Mouse (Mus musculus): ENCODE results near the gene Fitm2. TPM values are rescaled to one million over a fixed set of nuclear protein-coding genes. Genes with fewer than 3 reads are reported as not detected.
"Not testable (repeated sequence)": the region's sequence is repeated elsewhere in the genome, so short reads cannot be mapped to it uniquely, and the experiment has no call there.

Gene Fitm2
- total RNA-seq, 2 experiments from 2014 or later: 1.1 to 1.7 TPM

DNA sequence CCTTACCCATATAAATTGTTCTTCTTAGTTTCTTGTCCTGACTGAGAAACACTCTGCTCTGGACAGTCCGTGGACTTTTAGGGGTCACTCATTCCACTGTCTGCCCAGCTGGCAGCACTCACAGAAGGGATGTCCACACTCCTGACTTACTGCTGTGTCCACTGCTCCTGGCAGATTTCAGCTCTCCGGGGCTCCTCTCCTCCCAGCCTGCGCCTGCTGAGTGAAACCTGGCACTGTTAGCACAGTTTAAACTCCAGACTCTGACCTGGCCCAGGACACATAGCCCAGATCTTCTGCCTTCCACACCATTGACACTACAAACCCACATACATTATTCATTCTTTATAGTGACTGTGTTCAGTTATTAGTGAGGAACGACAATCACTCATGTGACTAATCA, 8.4 kb downstream of the Fitm2 start:
- ATAC-seq (ENCODE audit: poor library complexity, severe bottlenecking): no peak

DNA sequence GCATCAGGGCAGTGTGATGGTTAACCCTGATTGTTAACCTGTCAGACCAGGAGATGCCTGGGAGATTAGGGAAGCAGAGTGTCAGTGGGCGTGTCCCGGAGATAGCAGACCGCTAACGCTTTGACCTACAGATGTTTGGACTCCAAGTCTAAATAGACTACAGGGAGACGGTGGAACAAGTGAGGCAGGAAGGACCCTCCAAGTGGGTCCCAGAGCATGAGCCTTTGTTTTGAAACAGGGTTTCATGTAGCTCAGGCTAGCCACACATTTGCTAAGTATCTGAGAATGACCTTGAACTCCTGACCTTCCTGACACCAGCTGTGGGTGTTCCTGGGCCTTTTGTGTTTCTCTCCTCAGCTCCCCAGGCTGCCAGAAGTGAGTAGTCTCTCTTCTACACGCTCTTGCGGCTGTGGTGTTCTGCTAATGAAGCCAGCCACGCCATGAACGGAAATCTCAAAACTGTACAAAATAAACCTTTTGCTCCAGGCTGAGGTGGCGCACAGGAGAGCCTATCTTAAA, 9.1 kb downstream of the Fitm2 start:
- no peak for ATAC-seq (ENCODE audit: poor library complexity, severe bottlenecking)

DNA sequence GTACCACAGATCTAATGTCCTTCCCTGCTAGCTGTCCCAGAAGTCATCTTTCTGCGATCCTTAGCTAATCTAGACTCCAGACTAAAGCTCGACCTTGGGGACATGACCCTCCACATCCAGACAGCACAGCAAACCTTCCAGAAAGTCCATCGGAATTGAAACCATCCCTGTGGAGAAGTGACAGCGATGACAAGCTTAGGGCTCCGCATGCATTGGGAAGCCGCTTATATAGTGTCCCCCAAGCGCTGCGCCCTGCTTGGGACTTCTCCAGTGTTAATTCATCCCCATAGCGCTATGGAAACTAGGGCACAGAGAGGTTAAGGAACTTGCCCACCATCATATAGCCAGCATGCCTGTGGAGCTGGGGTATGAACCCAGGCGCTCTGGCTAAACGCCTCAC, 9.6 kb downstream of the Fitm2 start:
- ATAC-seq (ENCODE audit: poor library complexity, severe bottlenecking): no peak

DNA sequence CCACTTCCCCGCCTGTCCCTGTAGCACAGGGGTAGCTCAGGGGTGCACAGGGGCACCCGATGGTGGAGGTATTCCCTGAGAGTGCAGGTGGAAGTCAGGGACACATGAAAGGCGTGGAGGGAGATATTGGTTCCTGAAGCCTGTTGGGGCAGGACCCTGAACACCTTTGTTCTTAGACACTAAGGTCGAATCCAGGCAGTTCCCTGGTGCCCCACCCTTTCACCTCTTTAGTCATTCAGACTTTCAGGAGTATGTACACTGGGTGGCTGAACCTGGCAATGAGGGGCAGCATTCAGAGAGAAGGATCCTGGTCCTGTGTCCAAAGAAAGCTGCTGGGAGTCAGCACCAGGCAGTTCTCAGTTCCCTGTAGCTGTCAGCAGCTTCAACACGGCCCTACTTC, 10.0 kb downstream of the Fitm2 start:
- ATAC-seq (ENCODE audit: poor library complexity, severe bottlenecking): no peak

DNA sequence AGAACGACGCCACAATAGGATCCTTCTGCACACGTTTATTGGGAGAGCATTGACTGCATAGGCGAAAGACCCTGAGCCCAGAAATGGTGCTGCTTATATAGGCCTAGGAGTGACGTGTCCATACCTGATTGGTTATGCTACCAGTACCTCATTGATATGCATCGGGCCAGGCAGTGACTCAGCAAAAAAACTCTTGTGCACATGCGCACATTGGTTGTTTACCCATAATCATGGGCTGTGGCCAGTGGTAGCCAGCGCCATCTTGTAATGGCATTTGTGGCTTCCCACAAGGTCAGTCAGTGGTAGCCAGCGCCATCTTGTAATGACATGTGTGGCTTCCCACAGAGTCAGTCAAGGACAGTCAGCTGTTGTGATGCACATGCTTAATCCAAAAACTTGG, 11.1 kb downstream of the Fitm2 start:
- not testable (repeated sequence) for ATAC-seq (ENCODE audit: poor library complexity, severe bottlenecking)

DNA sequence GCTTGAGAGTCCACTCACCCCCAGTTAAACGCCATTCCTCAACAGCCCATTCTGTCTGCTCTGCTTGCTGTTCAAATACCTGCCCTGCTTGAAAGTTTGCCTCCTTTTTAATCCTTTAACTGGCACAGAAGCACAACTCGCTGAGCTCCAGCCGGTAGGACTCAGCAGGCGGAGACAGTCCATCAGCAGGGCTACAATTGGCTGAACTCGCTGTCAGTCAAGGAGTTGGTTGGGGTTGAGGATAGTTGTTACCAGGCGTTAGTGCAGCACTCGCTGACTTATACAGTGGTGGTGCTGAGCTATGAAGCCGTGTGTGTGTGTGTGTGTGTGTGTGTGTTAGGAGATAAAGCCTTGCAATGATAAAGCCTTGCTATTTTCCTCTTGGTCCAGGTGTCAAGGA, 11.8 kb downstream of the Fitm2 start:
- ATAC-seq (ENCODE audit: poor library complexity, severe bottlenecking): no peak

DNA sequence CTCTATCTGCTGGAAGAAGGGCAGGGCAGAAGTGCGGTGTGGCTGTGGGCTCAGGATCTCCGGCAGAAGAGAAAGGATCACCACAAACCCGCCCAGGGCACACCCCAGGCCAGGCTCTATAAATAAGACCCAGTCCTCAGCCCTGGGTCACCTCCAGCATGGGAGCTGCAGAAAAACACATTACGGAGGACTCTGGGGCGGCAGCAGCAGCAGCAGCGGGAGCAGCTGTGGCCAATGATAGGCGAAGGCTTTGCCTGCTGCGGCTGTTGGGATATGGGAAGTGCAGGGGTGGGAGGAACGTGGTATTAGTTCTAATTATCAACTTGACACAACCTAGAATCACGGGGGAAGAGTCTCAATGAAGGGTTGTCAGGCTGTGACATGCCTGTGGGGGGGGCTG, 13.0 kb downstream of the Fitm2 start:
- no peak for ATAC-seq (ENCODE audit: poor library complexity, severe bottlenecking)

DNA sequence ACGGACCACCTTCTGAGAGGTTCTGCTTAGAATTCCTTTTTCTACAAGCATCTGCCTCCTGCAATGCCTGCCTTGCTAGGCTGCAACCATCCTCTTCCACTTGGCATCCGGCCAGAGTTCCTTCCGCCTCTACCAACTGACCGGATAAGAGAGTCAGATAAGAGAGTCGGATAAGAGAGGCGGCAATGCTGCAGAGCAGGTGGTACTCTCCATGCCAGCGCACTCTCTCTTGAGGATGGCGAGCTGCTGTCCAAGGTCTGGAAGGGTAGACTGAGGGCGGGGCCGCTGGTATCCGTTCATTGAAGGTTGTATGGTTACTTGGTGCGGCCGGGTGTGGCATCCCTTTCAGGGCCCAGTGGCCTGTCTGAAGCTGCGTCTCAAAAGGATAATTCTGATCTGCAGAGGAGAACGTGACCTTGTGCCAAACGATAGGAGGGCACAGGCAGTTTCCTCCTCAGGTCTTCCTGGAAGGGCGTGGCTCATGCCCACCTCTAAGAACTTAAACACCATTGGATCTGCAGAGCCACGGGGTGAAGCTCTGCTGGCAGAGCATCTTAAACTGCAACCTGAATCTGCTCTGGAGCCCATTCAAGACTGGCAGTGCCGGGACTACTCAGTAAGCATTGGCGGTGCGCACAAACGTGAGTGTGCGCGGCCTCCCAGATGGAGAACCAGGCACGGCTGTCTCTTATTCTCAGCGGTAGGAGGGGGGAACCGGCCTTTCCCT, 13.7 kb downstream of the Fitm2 start:
- ATAC-seq (ENCODE audit: poor library complexity, severe bottlenecking): peak; percentile 52

DNA sequence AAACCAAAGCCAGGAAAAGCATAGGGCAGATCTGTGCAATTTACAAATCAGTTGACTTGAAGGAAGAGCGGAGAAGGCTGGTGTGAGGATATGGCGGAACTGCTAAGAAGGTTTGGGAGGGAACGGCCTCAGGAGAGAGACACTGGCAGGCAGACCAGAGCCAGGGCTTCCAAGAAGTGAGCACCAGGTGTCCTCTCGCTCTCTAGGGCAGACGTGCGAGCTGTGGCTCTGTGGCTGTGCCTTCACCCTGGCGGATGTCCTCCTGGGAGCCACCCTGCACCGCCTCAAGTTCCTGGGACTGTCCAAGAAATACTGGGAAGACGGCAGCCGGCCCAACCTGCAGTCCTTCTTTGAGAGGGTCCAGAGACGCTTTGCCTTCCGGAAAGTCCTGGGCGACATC, 19.1 kb downstream of the Fitm2 start:
- no peak for ATAC-seq (ENCODE audit: poor library complexity, severe bottlenecking)

DNA sequence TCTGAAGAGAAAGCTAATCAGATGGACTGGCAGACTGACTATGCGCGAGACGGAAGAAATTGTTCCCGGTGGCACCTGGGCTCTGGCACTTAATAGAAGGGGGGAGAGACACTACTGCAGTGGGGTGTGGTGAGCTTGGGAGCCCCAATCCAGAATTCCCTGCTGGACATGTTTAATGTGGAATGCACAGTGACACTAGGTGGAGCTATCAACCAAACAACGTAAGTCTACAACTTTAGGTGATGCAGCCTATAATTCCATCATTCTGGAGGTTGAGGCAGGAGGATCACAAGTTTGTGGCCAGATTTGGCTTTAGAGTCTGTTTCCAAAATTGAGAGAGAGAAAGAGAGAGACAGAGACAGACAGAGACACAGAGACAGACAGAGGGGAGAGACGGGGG, 19.7 kb downstream of the Fitm2 start:
- no peak for ATAC-seq (ENCODE audit: poor library complexity, severe bottlenecking)

DNA sequence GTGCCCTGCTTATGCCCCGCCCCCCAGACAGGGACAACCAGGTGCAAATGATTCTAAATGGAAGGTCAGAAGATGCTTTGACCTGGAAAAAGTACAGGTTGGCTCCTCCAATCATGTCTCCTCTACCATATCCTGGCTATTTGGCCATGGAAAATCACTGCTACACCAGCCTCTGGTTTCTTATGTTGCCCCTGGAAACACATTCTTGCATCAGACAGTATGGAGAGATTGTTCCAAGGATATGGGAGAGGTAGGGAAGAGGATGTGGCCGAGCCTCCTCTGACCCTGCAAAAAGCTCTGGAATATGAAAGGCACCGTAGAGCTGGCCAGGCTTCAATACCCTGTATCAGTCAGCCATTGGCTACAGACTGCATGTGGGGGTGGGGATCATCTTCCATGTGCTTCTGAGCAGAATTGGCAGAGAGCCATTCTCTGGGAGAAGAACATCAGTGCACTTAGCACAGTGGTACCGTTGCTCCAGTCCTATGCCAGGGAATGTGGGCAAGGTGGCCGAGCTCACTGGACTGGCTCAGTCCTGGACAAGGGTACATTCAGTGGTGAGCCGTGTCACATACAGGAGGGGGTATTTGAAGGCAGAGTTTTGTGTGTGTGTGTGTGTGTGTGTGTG, 21.6 kb downstream of the Fitm2 start:
- ATAC-seq (ENCODE audit: poor library complexity, severe bottlenecking): no peak

DNA sequence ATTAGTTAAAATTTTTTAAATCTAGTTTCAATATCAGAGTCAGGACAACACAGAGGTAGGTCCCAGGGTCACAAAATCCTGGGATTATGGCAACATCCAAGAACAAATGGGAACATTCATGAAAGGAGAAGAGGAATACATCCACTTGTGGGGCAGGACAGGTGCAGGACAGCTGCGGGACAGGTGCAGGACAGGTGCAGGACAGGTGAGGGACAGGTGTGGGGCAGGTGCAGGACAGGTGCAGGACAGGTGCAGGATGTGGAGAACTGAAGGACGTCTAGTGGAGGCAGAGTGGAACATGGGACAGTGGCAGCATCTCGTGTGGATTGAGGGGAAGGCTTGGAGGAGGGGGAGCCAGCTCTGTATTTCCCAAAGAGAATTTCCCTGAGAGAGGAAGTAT, 23.2 kb downstream of the Fitm2 start:
- ATAC-seq (ENCODE audit: poor library complexity, severe bottlenecking): no peak

DNA sequence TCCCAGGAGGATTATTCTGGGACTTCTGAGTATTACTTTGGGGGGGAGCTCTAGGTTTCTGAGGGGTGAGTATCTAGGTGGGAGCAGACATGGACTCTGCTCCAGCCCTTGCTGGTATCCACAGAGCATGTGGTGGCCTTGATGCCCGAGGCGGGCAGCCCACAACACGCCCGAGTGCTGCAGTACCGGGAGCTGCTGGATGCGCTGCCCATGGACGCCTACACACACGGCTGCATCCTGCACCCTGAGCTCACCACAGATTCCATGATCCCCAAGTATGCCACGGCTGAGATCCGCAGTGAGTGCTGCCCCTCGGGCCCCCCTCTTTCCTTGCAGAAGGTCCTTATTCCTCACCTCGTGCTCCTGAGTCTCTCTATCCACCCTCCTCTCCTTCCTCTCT, 25.1 kb downstream of the Fitm2 start:
- ATAC-seq (ENCODE audit: poor library complexity, severe bottlenecking): no peak

DNA sequence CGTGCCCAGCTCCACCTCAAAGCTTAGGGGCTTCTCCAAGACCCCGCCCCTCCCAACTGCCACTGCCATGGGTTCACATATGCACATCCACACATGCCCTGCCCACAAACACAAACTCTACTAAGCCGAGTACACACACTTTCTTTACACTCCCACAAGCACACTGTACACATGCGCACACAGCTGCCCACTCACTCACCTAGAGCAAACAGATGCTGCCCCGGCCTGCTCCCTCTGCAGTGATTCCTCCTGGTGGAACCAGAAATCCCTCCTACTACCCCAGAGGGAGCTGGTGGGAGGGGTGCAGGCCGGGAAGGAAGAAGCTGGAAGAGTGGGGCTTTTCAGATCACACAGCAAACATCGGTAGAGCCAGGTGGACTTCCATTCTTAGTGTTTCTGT, 28.4 kb downstream of the Fitm2 start:
- no peak for ATAC-seq (ENCODE audit: poor library complexity, severe bottlenecking)

DNA sequence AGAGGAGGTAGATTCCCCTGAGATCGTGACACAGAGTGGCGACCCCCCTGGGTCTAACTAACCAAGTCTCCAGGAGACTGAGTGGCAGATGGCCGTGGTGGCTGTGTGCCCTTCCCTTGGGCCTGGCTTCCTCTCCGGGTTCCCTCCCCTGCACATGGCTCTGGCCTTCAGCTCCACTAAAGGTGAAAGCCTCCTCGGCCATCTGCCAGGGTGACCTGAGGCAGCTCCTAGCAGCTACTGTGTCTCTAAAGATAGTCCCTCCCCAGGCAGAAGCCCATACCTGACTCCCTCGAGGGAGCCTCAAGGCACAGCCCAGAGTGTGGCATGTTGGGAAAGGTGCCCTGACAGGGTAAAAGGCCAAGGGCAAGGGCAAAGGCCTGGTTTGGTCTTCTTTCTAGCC, 28.9 kb downstream of the Fitm2 start:
- no peak for ATAC-seq (ENCODE audit: poor library complexity, severe bottlenecking)

DNA sequence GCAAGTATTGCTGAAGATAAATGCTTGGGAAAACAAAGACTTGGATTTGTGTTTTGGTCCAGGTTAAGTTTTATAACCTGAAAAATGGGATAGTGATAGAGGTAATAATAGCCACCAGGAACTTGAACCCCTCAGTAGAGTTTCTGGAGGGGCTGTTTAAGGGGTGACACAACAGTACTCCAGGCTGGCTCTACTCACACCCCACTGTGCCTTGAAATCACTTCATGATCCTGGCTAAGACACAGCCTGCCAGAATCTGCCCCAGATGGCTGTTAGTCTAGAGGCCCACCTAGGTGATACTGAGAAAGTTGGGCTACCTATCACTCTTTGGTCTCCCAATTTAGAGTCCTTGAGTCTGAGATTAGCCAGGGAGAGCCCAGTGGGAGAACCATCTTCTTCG, 32.9 kb downstream of the Fitm2 start:
- ATAC-seq (ENCODE audit: poor library complexity, severe bottlenecking): no peak

DNA sequence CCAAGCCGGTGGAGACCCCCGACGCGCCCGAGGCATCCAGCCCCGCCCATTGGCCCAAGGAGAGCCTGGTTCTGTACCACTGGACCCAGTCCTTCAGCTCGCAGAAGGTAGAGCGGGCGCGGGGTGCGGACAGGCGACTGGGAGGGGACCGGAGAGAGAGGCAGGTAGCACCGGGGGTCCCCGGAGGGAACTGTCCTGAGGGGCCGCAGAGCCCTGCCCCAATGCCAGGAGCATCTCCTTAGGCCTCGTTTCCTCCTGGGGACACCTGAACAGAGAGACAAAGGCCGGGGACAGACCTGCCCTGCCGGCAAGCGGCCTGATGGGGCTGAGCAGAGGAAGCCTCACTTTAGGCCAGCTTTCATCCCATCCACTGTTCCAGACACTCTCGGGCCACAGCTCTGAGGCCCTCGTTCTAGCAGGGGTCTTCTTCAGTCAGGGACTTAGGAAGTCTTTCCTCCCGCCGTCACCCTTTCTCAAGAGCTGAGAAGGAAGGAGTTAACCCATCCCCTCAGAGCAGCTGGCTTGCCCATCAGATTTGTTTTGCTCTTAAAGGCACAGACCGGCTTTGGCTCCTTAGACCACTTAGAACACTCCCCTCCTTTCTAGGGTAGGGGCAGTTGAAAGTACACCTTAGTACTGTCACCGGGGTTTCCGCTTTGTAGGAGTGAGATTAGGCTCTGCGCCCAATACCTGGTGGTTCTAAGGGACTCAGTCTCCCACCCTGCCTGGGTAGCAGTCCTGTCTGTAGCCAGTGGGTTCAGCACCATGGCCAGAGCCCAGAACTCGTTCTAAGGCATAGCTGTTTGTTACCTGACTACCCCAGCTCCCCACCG, 33.6 kb downstream of the Fitm2 start:
- ATAC-seq (ENCODE audit: poor library complexity, severe bottlenecking): no peak

DNA sequence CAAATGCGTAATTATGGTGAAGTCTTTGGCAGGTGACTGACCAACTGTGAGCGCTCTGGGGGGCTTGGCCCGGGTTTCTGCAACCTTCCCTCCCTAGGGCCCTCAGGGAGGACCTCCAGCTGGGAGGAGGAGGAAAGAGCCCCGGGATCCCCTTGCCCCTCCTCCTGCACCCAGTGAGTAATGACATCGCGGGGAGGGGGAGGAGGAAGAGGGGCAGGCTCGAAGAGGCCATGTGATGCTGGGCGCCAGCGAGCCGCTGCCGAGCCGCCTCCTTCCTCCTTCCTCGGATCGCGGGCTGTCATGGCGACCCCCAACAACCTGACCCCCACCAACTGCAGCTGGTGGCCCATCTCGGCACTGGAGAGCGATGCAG, 34.2 kb downstream of the Fitm2 start, which contains the start of gene Gdap1l1:
Gdap1l1 (plus strand) TSS at position 231 of the 373 bp plus-strand sequence.
- no peak for ATAC-seq (ENCODE audit: poor library complexity, severe bottlenecking)

DNA sequence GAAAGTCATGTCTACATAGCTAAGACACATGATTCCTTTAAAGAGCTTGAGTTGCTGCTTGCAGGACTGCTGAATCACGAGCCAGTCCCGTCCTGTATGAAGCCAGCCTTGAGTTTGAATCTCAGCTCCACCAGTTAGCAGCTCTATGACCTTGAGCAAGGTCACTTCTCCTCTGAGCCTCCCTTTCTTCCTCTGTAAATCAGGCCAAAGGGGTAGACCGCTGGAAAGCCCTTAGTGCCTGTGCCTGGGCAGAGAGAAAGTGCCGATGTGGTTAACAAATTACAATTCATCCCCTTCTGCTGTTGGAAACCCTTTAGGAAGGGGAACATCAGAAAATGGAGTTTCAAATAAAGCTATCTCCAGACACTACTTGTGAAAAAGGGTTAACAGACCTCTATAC, 34.6 kb downstream of the Fitm2 start:
- ATAC-seq (ENCODE audit: poor library complexity, severe bottlenecking): no peak

DNA sequence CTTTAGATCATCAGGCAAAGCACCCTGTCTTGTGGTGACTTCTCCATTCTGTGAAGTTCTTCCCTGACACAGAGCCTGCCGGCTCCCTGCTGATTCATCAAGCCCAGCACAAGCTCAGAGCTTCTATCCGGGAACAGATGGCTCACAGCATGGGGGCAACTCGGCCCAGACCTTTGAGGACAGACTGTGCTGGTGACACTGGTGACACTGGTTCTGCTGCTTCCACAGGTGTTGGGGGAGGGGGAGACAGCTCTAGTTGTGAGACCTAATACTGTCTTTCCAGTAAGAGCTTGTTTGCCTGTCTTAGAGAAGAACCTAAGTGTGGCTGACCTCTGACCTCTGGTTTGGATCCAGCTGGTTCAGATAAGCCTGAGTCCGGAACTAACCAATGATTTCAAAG, 38.5 kb downstream of the Fitm2 start:
- ATAC-seq (ENCODE audit: poor library complexity, severe bottlenecking): no peak

DNA sequence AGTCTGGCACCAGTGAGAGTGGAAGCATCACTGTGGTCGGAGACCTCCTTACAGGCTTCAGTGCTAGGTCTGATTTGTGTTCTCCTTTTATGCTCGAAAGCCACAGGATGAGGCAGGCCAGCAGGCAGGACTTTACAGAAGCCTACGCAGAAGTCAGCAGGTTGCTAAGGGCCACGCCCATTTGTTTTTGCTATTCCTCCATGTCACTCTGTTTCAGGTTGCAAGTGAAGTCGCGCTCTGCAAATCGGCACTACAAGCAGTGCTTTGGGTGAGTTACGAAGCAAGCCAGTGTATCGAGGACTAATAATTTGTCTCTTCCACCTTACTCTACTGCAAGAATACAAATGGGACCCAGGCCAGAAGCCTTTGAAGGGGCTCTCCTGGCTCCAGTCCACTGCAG, 41.1 kb downstream of the Fitm2 start:
- no peak for ATAC-seq (ENCODE audit: poor library complexity, severe bottlenecking)

Measured in megakaryocyte, adult 5-6 weeks (primary cell).